ENCODE assay signal across 21 mouse cellular contexts in genomic region chr9:60180114-60180513, GRCm38 (mm10).
DNase-seq lines count a peak whose midpoint lies in the region; ATAC-seq lines count a peak whose summit lies in the region.
"Had no signal": no experiment of that assay in that cellular context is flagged by ENCODE, and none has a peak within 500 bp of the region (broad histone marks: within the 10 kb centered on the region; RNA-seq: fewer than 3 reads in every experiment).

No protein-coding gene starts in this region.

- H3K9ac ChIP-seq in hindbrain, embryonic 13.5 days = no peak overlapping the region
- no peak overlapping the region for H3K9ac ChIP-seq in liver, embryonic 16.5 days (ENCODE audit: low read depth, low read length)
- no peak overlapping the region for H3K9ac ChIP-seq in liver, embryonic 11.5 days (ENCODE audit: low read depth, low read length)
- no peak overlapping the region for H3K9ac ChIP-seq in lung, embryonic 16.5 days (ENCODE audit: low read length)
- H3K9ac ChIP-seq: embryonic facial prominence, embryonic 15.5 days; heart, embryonic 12.5 days had no signal

- 73% methylated on average over 6 of the region's 6 CpGs for WGBS in hindbrain, embryonic 10.5 days
- WGBS in hindbrain, embryonic 13.5 days = 81% methylated on average over 6 of the region's 6 CpGs
- WGBS in liver, embryonic 16.5 days (ENCODE audit: insufficient replicate concordance) = 57% methylated on average over 6 of the region's 6 CpGs
- 77% methylated on average over 6 of the region's 6 CpGs for WGBS in liver, embryonic 11.5 days
- 26% methylated on average over 6 of the region's 6 CpGs for WGBS in lung, embryonic 16.5 days

- H3K36me3 ChIP-seq in hindbrain, embryonic 10.5 days = no peaks in the 10 kb centered on the region
- no peaks in the 10 kb centered on the region for H3K36me3 ChIP-seq in hindbrain, embryonic 13.5 days
- H3K36me3 ChIP-seq in liver, embryonic 16.5 days (ENCODE audit: control insufficient read depth, insufficient read depth) = no peaks in the 10 kb centered on the region
- H3K36me3 ChIP-seq in liver, embryonic 11.5 days (ENCODE audit: control insufficient read depth, insufficient read depth, low read length) = no peaks in the 10 kb centered on the region
- no peaks in the 10 kb centered on the region for H3K36me3 ChIP-seq in lung, embryonic 16.5 days (ENCODE audit: control insufficient read depth, insufficient read depth, low read length)
- H3K36me3 ChIP-seq: embryonic facial prominence, embryonic 15.5 days; forebrain, embryonic 10.5 days; G1E; heart, embryonic 12.5 days had no signal

- H3K9me3 ChIP-seq in hindbrain, embryonic 10.5 days = no peaks in the 10 kb centered on the region
- no peaks in the 10 kb centered on the region for H3K9me3 ChIP-seq in hindbrain, embryonic 13.5 days
- H3K9me3 ChIP-seq in liver, embryonic 16.5 days (replicated peaks; ENCODE audit: control insufficient read depth, low read length) = no peaks in the 10 kb centered on the region
- H3K9me3 ChIP-seq in liver, embryonic 11.5 days (ENCODE audit: control insufficient read depth, low read length) = no peaks in the 10 kb centered on the region
- H3K9me3 ChIP-seq in lung, embryonic 16.5 days (ENCODE audit: control insufficient read depth, low read length) = no peaks in the 10 kb centered on the region
- H3K9me3 ChIP-seq: embryonic facial prominence, embryonic 15.5 days; forebrain, embryonic 10.5 days; G1E; heart, embryonic 12.5 days had no signal

- H3K27ac ChIP-seq in hindbrain, embryonic 10.5 days = 0 out of 2 replicates have a peak overlapping the region, but pooled peaks have one; percentile 40
- no peak overlapping the region for H3K27ac ChIP-seq in hindbrain, embryonic 13.5 days
- peak overlapping the region; percentile 57 for H3K27ac ChIP-seq in liver, embryonic 16.5 days (ENCODE audit: low read length)
- H3K27ac ChIP-seq in liver, embryonic 11.5 days (ENCODE audit: low read depth, low read length) = no peak overlapping the region
- H3K27ac ChIP-seq in lung, embryonic 16.5 days (ENCODE audit: low read length) = peak overlapping the region; percentile 70
- H3K27ac ChIP-seq: embryonic facial prominence, embryonic 15.5 days; forebrain, embryonic 10.5 days; heart, adult 2 months had no signal

- peaks cover 31% of the 10 kb centered on the region for H3K4me1 ChIP-seq in hindbrain, embryonic 10.5 days (replicated peaks)
- H3K4me1 ChIP-seq in hindbrain, embryonic 13.5 days (replicated peaks) = 0 out of 2 replicates have a peak, but pooled peaks cover 5% of the 10 kb centered on the region
- no peaks in the 10 kb centered on the region; the same call in none of the 2 replicates for H3K4me1 ChIP-seq in liver, embryonic 16.5 days (ENCODE audit: control insufficient read depth, low read depth, low read length)
- H3K4me1 ChIP-seq in liver, embryonic 11.5 days (replicated peaks; ENCODE audit: control insufficient read depth, insufficient read depth, low read length) = no peaks in the 10 kb centered on the region
- H3K4me1 ChIP-seq in lung, embryonic 16.5 days (replicated peaks; ENCODE audit: control insufficient read depth, insufficient read depth, low read length) = peaks cover 10% of the 10 kb centered on the region; the same call in 1 of the 2 replicates
- H3K4me1 ChIP-seq: heart, embryonic 12.5 days had no signal

- no peak overlapping the region for H3K4me3 ChIP-seq in hindbrain, embryonic 10.5 days
- no peak overlapping the region for H3K4me3 ChIP-seq in hindbrain, embryonic 13.5 days
- no peak overlapping the region for H3K4me3 ChIP-seq in liver, embryonic 16.5 days (ENCODE audit: low read depth, low read length)
- no peak overlapping the region for H3K4me3 ChIP-seq in liver, embryonic 11.5 days (ENCODE audit: low read depth, low read length)
- no peak overlapping the region for H3K4me3 ChIP-seq in lung, embryonic 16.5 days (ENCODE audit: low read length)
- H3K4me3 ChIP-seq: embryonic facial prominence, embryonic 15.5 days; erythroblast, embryonic 14.5 days; forebrain, embryonic 10.5 days; heart, adult 2 months; heart, embryonic 12.5 days had no signal

- H3K4me2 ChIP-seq in hindbrain, embryonic 13.5 days = no peak overlapping the region
- no peak overlapping the region for H3K4me2 ChIP-seq in liver, embryonic 16.5 days (ENCODE audit: low read depth, low read length)
- no peak overlapping the region for H3K4me2 ChIP-seq in liver, embryonic 11.5 days
- no peak overlapping the region for H3K4me2 ChIP-seq in lung, embryonic 16.5 days (ENCODE audit: low read depth, low read length)
- H3K4me2 ChIP-seq: embryonic facial prominence, embryonic 15.5 days; heart, embryonic 12.5 days had no signal

- no peak for DNase-seq in hindbrain, embryonic 10.5 days (ENCODE audit: low spot score)
- no peak for DNase-seq in liver, embryonic 11.5 days (ENCODE audit: low spot score)
- DNase-seq in lung, postnatal 25 days (ENCODE audit: low spot score) = no peak
- no peak for DNase-seq in adrenal gland, postnatal 36 days
- no peak for DNase-seq in heart, adult 18-20 months
- DNase-seq: B cell, adult 2 months; cerebellum, adult 11 months; cerebellum, adult 8-10 months; cerebellum, postnatal 14 days; embryo, embryonic 11 days; heart, adult 2 months had no signal

- no peak for ATAC-seq in hindbrain, embryonic 13.5 days (ENCODE audit: low FRiP score)
- peak; percentile 65 for ATAC-seq in liver, embryonic 16.5 days (ENCODE audit: low read depth)
- ATAC-seq in liver, embryonic 11.5 days (replicated peaks; ENCODE audit: low FRiP score) = no peak
- peak; percentile 28; the same call in 1 of the 2 replicates for ATAC-seq in lung, embryonic 16.5 days (ENCODE audit: low read depth)
- ATAC-seq: CD4-positive, CD25-positive, alpha-beta regulatory T cell, adult 4 months; forebrain, embryonic 14.5 days had no signal

- H3K27me3 ChIP-seq in hindbrain, embryonic 10.5 days (ENCODE audit: insufficient read depth, poor library complexity, severe bottlenecking) = no peaks in the 10 kb centered on the region
- H3K27me3 ChIP-seq in hindbrain, embryonic 13.5 days = no peaks in the 10 kb centered on the region
- no peaks in the 10 kb centered on the region for H3K27me3 ChIP-seq in liver, embryonic 16.5 days (ENCODE audit: control insufficient read depth, insufficient read depth, low read depth, low read length)
- no peaks in the 10 kb centered on the region; the same call in 1 of the 2 replicates for H3K27me3 ChIP-seq in liver, embryonic 11.5 days (replicated peaks; ENCODE audit: control insufficient read depth, insufficient read depth, low read length)
- no peaks in the 10 kb centered on the region for H3K27me3 ChIP-seq in lung, embryonic 16.5 days (ENCODE audit: control insufficient read depth, insufficient read depth, low read depth, low read length)
- H3K27me3 ChIP-seq: embryonic facial prominence, embryonic 15.5 days; heart, embryonic 12.5 days had no signal

Comparison
In these comparisons a context has a peak if more than half of its experiments do, and no peak if none do; other contexts are left out.
1. H3K27ac ChIP-seq: peak in hindbrain, embryonic 10.5 days (single experiment), liver, embryonic 16.5 days (single experiment) and lung, embryonic 16.5 days (single experiment); none in hindbrain, embryonic 13.5 days (single experiment) and liver, embryonic 11.5 days (single experiment).
2. ATAC-seq: peak in liver, embryonic 16.5 days (single experiment) and lung, embryonic 16.5 days (single experiment); none in hindbrain, embryonic 13.5 days (single experiment) and liver, embryonic 11.5 days (single experiment).